Mouse (Mus musculus) hindbrain, embryonic 12.5 days (tissue): ENCODE measurements at regions not wholly inside any gene's neighbourhood (a gene's known extent, or its start where the extent isn't known, plus 50 kb on each side); places are given as distances from the start of the nearest gene placed in this dataset.
A peak's percentile ranks its signal among the peaks of the same experiment; 100 is the strongest.

Source experiments
- ATAC-seq: fragments of 200-750 bp; cut with Nextera tagmentation; 2 replicates; pipeline ENCODE4 v1.8.0; 2017; ENCODE audit warnings: moderate TSS enrichment; ENCODE audit not compliant: low FRiP score
- H3K27ac ChIP-seq: fragments of 300-500 bp; sonication (generic); 2 replicates; pipeline ENCODE4 v1.5.1; 2016; ENCODE audit warnings: mild to moderate bottlenecking
- H3K27me3 ChIP-seq: fragments of 300-500 bp; sonication (generic); 2 replicates; pipeline ENCODE4 v1.6.1; 2016; ENCODE audit warnings: mild to moderate bottlenecking
- H3K36me3 ChIP-seq: fragments of 300-500 bp; sonication (generic); 2 replicates; pipeline ENCODE4 v1.6.1; 2016; ENCODE audit warnings: mild to moderate bottlenecking
- H3K4me1 ChIP-seq: fragments of 300-500 bp; sonication (generic); 2 replicates; pipeline ENCODE4 v1.6.1; 2016
- H3K4me2 ChIP-seq: fragments of 300-500 bp; sonication (generic); replicated peaks from 2 replicates; pipeline ENCODE4 v1.6.1; 2016; ENCODE audit warnings: mild to moderate bottlenecking
- H3K4me3 ChIP-seq: fragments of 300-500 bp; sonication (generic); 2 replicates; pipeline ENCODE4 v1.5.1; 2016; ENCODE audit warnings: mild to moderate bottlenecking
- H3K9ac ChIP-seq: fragments of 300-500 bp; sonication (generic); 2 replicates; pipeline ENCODE4 v1.6.1; 2016; ENCODE audit warnings: mild to moderate bottlenecking, moderate library complexity
- H3K9me3 ChIP-seq: fragments of 300-500 bp; sonication (generic); replicated peaks from 2 replicates; pipeline ENCODE4 v1.6.1; 2016; ENCODE audit warnings: mild to moderate bottlenecking
- WGBS: fragments of 180-500 bp; shearing (Covaris S2); methylation state at CpG from one replicate; pipeline ENCODE4 v1.1.7; 2016; 5-methylcytosine and 5-hydroxymethylcytosine counted together

- Histone ChIP-seq H3K4me3 (no peak overlapping the region), H3K9ac (no peak overlapping the region), H3K36me3 (no peaks in the 10 kb centered on the region), H3K9me3 (no peaks in the 10 kb centered on the region), H3K27ac (no peak overlapping the region), H3K27me3 (no peaks in the 10 kb centered on the region), H3K4me1 (no peaks in the 10 kb centered on the region), H3K4me2 (no peak overlapping the region)
- no peak for ATAC-seq
- 65% methylated on average over 2 of the region's 2 CpGs for WGBS
Observed at GRCm38 (mm10) chr17:3811187-3811586, 115.1 kb upstream of the Nox3 start.

GRCm38 (mm10) chr17:3803507-3803906 lies 107.4 kb upstream of the Nox3 start:
- H3K27ac ChIP-seq = no peak overlapping the region
- H3K27me3 ChIP-seq = no peaks in the 10 kb centered on the region
- no peaks in the 10 kb centered on the region for H3K4me1 ChIP-seq
- no peak for ATAC-seq
- 88% methylated on average over 1 of the region's 1 CpGs for WGBS
- no peak overlapping the region for H3K4me2 ChIP-seq
- H3K4me3 ChIP-seq = no peak overlapping the region
- no peak overlapping the region for H3K9ac ChIP-seq
- no peaks in the 10 kb centered on the region for H3K36me3 ChIP-seq
- no peaks in the 10 kb centered on the region for H3K9me3 ChIP-seq

GRCm38 (mm10) chr17:3792597-3792996 lies 96.5 kb upstream of the Nox3 start:
- Histone ChIP-seq H3K4me3 (no peak overlapping the region), H3K27me3 (no peaks in the 10 kb centered on the region), H3K4me1 (no peaks in the 10 kb centered on the region), H3K4me2 (no peak overlapping the region), H3K27ac (no peak overlapping the region), H3K36me3 (no peaks in the 10 kb centered on the region), H3K9me3 (no peaks in the 10 kb centered on the region), H3K9ac (no peak overlapping the region)
- ATAC-seq = peak; percentile 56; the same call in 1 of the 2 replicates
- 28% methylated on average over 2 of the region's 2 CpGs for WGBS

GRCm38 (mm10) chr17:3782156-3782555 lies 86.1 kb upstream of the Nox3 start:
- whole genome bisulfite sequencing = 21% methylated on average over 1 of the region's 1 CpGs
- Histone ChIP-seq H3K9ac (no peak overlapping the region), H3K36me3 (no peaks in the 10 kb centered on the region), H3K9me3 (no peaks in the 10 kb centered on the region), H3K27me3 (no peaks in the 10 kb centered on the region), H3K27ac (no peak overlapping the region), H3K4me3 (no peak overlapping the region), H3K4me2 (no peak overlapping the region), H3K4me1 (no peaks in the 10 kb centered on the region)
- no peak for ATAC-seq

GRCm38 (mm10) chr17:3777691-3778090 lies 81.6 kb upstream of the Nox3 start:
- Histone ChIP-seq H3K27ac (no peak overlapping the region), H3K27me3 (no peaks in the 10 kb centered on the region), H3K9me3 (no peaks in the 10 kb centered on the region), H3K4me2 (no peak overlapping the region), H3K9ac (no peak overlapping the region), H3K36me3 (no peaks in the 10 kb centered on the region), H3K4me3 (no peak overlapping the region), H3K4me1 (no peaks in the 10 kb centered on the region)
- no peak for ATAC-seq

GRCm38 (mm10) chr17:3747808-3748335 lies 51.8 kb upstream of the Nox3 start:
- H3K4me1 ChIP-seq = no peaks in the 10 kb centered on the region
- H3K9ac ChIP-seq = no peak overlapping the region
- H3K27ac ChIP-seq = no peak overlapping the region
- no peak overlapping the region for H3K4me3 ChIP-seq
- WGBS = 86% methylated on average over 8 of the region's 8 CpGs
- H3K9me3 ChIP-seq = no peaks in the 10 kb centered on the region
- no peak for ATAC-seq
- H3K27me3 ChIP-seq = no peaks in the 10 kb centered on the region
- H3K36me3 ChIP-seq = no peaks in the 10 kb centered on the region
- H3K4me2 ChIP-seq = no peak overlapping the region
